Mouse (Mus musculus): ENCODE results near the gene Atp9a. TPM values are rescaled to one million over a fixed set of nuclear protein-coding genes. Genes with fewer than 3 reads are reported as not detected.

Gene Atp9a
- polyA plus RNA-seq, 1 experiment from 2014 or later: 1.8 TPM

DNA sequence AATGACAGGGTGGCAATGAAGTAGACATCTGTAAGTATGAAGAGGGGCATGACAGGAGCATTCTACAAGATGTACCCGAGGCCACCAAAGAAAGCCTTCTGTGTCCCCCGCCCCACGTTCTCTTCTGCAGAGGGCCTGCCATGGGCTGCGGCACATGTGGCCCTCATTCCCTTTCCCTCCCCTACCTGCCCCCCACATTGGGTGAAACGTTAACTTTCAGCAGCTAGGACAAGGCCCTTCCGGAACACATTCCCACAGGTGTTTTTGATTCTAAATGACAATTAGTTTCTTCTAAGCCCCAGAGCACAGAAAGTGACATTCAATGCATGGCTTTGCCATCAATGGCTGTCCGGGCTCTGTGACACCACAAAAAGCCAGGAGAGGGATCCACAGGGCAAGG lies 107.3 kb downstream of the Atp9a start:
- WGBS (ENCODE audit: insufficient replicate concordance): 78% methylated on average over 7 of the region's 7 CpGs

DNA sequence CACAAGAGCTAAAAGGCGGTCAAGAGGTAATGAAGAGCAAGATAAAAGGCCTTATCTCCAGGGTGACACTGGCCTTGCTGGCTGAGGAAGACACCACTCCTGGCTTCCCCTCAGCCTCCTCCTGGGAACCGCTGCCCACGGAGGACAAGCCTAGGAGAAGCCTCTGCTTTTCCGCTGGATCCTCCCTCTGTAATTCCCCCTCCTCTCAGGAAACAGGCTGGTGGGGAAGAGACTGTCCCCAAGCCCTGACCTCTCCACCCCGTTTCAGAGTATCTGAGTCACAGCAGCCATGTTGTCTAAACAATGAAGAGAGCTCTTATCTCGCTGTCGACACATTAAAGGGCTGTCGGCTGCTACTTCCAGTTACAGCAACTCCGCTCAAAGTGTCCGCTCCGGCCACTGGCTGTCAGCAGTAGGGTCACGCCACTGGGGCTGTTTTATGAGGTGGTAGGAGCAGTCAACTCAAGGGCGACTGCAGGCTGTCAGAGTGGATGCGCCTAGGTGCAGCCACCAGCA lies 108.8 kb downstream of the Atp9a start:
- H3K4me2 ChIP-seq: peak overlapping the region; percentile 48
- ATAC-seq (ENCODE audit: low read depth) (peak; percentile 73), DNase-seq (peak; percentile 23)
- WGBS (ENCODE audit: insufficient replicate concordance): 7% methylated on average over 14 of the region's 14 CpGs
- peaks cover 15% of the 10 kb centered on the region for H3K4me1 ChIP-seq (replicated peaks)
- H3K4me3 ChIP-seq (replicated peaks): peak overlapping the region; percentile 26; the same call in 1 of the 2 replicates
- H3K27ac ChIP-seq: no peak overlapping the region
- H3K9me3 ChIP-seq (replicated peaks): no peaks in the 10 kb centered on the region
- H3K9ac ChIP-seq: peak overlapping the region; percentile 17; the same call in 1 of the 2 replicates
- H3K36me3 ChIP-seq: no peaks in the 10 kb centered on the region
- H3K27me3 ChIP-seq: peaks cover 40% of the 10 kb centered on the region

More for the DNA sequence above, 107.3 kb downstream of the Atp9a start:
- Histone ChIP-seq H3K27me3 (peaks cover 40% of the 10 kb centered on the region), H3K36me3 (no peaks in the 10 kb centered on the region), H3K4me1 (replicated peaks) (peaks cover 15% of the 10 kb centered on the region), H3K4me2 (no peak overlapping the region), H3K9me3 (replicated peaks) (no peaks in the 10 kb centered on the region), H3K4me3 (replicated peaks) (no peak overlapping the region), H3K9ac (no peak overlapping the region), H3K27ac (no peak overlapping the region)
- ATAC-seq (ENCODE audit: low read depth) (no peak), DNase-seq (no peak)

DNA sequence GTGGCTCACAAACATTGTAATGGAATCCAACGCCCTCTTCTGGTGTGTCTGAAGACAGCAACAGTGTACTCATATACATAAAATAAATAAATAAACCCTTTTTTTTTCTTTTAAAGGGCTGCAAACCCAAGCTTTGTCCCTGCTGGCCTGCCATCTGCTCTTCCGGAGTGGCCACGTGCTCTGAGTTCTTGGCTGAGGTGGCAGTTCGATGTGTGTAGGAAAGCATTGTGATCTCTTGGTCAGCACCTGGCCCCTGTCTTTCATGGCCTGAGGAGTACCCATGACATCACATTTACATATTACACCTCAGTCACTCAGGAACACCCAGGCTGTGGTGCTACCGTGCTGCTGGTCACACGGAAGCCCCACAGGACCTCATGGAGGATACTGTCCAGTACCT lies 109.7 kb downstream of the Atp9a start:
- ATAC-seq (ENCODE audit: low read depth) (no peak), DNase-seq (no peak)
- Histone ChIP-seq H3K4me2 (peak overlapping the region; percentile 48; the same call in 1 of the 2 replicates), H3K9ac (no peak overlapping the region), H3K27ac (no peak overlapping the region), H3K36me3 (no peaks in the 10 kb centered on the region), H3K4me1 (replicated peaks) (peaks cover 15% of the 10 kb centered on the region), H3K4me3 (replicated peaks) (no peak overlapping the region), H3K9me3 (replicated peaks) (no peaks in the 10 kb centered on the region), H3K27me3 (peaks cover 37% of the 10 kb centered on the region)
- WGBS (ENCODE audit: insufficient replicate concordance): 77% methylated on average over 6 of the region's 6 CpGs

DNA sequence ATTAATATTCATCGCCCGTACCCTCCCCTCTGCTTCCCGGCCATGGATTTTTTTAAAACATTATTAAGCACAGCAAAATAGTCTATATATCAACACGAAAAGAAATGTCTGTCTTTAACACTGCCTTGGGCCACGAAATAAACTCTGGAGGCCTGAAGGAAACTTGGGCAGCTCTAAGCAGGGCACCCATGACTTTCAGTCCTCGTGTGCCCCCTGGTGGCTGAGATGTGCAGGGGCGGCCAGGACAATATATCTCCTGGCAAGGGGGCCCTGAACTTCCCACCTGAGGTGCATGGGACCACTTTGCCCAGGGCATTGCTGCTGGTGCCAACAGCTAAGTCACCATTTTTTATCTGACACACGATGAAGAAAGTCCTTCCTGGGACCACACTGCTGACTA lies 113.4 kb downstream of the Atp9a start:
- 24% methylated on average over 8 of the region's 8 CpGs for WGBS (ENCODE audit: insufficient replicate concordance)
- Histone ChIP-seq H3K4me3 (replicated peaks) (no peak overlapping the region), H3K27me3 (peaks cover 14% of the 10 kb centered on the region), H3K27ac (no peak overlapping the region), H3K4me2 (no peak overlapping the region), H3K4me1 (replicated peaks) (peaks cover 13% of the 10 kb centered on the region), H3K9me3 (replicated peaks) (peaks cover 1% of the 10 kb centered on the region; the same call in 1 of the 2 replicates), H3K9ac (no peak overlapping the region), H3K36me3 (no peaks in the 10 kb centered on the region)
- ATAC-seq (ENCODE audit: low read depth) (no peak), DNase-seq (peak; percentile 43)

- Histone ChIP-seq H3K36me3 (no peaks in the 10 kb centered on the region), H3K9me3 (replicated peaks) (peaks cover 3% of the 10 kb centered on the region; the same call in 1 of the 2 replicates), H3K27ac (no peak overlapping the region), H3K27me3 (peaks cover 14% of the 10 kb centered on the region), H3K9ac (no peak overlapping the region), H3K4me2 (no peak overlapping the region), H3K4me1 (replicated peaks) (peaks cover 6% of the 10 kb centered on the region), H3K4me3 (replicated peaks) (no peak overlapping the region)
- 55% methylated on average over 20 of the region's 20 CpGs for WGBS (ENCODE audit: insufficient replicate concordance)
- ATAC-seq (ENCODE audit: low read depth): no peak
- no peak for DNase-seq
Observed at GRCm38 (mm10) chr2:168627829-168628770, 114.1 kb downstream of the Atp9a start.

DNA sequence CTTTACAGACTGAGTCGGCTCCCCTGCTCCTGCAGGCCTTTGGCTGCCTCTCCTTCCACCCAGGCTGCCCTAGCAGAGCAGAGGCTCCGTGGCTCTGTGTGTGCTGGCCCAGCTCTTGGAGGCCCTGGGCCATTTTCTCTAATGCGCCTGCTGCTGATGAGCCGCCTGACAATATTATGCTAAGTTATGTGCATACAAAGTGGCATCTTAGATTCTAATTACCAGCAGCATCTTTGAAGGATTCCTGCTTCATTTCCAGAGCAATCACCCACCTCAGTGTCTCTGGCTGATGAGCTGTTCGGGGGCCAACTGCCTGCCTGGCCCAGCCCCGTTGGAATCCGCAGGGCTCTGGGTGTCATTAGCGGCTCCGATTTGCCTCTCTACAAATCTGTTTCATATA lies 115.8 kb downstream of the Atp9a start:
- 82% methylated on average over 9 of the region's 9 CpGs for WGBS (ENCODE audit: insufficient replicate concordance)
- DNase-seq: no peak
- Histone ChIP-seq H3K9me3 (replicated peaks) (peaks cover 3% of the 10 kb centered on the region; the same call in 1 of the 2 replicates), H3K4me2 (no peak overlapping the region), H3K4me1 (replicated peaks) (no peaks in the 10 kb centered on the region), H3K36me3 (no peaks in the 10 kb centered on the region), H3K9ac (no peak overlapping the region), H3K27ac (no peak overlapping the region), H3K27me3 (peaks cover 14% of the 10 kb centered on the region), H3K4me3 (replicated peaks) (no peak overlapping the region)
- ATAC-seq (ENCODE audit: low read depth): no peak

DNA sequence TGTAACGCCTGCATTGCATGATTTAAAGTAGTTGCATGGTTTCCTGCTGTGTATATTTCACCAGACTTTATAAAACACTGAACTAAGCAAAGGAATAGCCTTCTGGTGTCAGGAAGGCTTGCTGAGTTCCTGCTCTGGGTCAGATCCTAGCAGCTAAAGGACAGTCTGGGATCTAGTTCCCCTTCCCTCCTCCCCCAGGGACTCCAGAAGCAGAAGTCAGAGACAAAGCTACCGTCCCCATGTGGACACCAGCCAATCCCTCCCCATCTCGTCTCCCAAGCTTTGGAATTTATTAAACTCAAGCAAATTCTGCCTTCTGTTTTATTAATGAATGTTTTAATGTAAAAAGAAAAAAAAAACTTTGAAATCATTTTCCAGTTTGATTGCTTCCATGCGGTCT lies 117.1 kb downstream of the Atp9a start:
- H3K9me3 ChIP-seq (replicated peaks): peaks cover 3% of the 10 kb centered on the region; the same call in 1 of the 2 replicates
- peaks cover 8% of the 10 kb centered on the region; the same call in 1 of the 2 replicates for H3K27me3 ChIP-seq
- no peak overlapping the region for H3K4me3 ChIP-seq (replicated peaks)
- H3K27ac ChIP-seq: no peak overlapping the region
- no peak overlapping the region for H3K9ac ChIP-seq
- 47% methylated on average over 4 of the region's 4 CpGs for WGBS (ENCODE audit: insufficient replicate concordance)
- ATAC-seq (ENCODE audit: low read depth) (no peak), DNase-seq (no peak)
- H3K36me3 ChIP-seq: no peaks in the 10 kb centered on the region
- no peak overlapping the region for H3K4me2 ChIP-seq
- H3K4me1 ChIP-seq (replicated peaks): no peaks in the 10 kb centered on the region

DNA sequence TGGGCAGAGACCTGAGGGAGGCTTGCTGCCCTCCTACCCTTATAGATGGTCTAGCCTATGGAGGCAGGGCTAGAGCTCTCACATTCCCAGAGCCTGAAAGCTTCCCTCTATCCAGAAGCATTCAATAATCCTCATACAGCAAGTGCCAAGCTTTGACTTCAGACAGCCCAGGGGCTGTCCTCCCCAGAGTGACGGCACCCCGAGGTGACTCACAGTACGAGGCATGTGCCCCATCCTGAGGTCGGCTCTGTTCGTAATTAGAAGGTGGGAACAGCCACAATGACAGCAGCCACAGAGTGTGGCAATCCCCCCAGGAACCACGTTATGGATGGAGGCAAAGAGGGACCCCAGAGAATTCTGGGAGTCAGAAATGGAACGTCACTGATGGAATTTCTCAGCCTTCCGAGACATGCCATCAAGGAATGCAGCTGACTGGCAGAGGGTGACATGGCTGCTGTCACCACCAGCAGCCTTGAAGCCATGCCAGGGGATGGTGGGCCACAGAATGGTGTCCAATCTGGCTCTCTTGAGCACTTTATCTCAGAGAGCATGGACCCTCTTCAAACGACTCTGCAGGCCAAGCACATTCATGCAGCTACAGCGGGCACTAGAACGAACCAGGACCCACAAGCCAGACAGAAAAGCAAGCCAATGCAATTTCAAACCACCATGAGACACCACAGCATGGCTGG lies 121.0 kb downstream of the Atp9a start:
- WGBS (ENCODE audit: insufficient replicate concordance): 73% methylated on average over 11 of the region's 11 CpGs
- H3K4me2 ChIP-seq: no peak overlapping the region
- no peak overlapping the region for H3K4me3 ChIP-seq (replicated peaks)
- no peak for ATAC-seq (ENCODE audit: low read depth)
- H3K27ac ChIP-seq: no peak overlapping the region
- H3K9me3 ChIP-seq (replicated peaks): peaks cover 3% of the 10 kb centered on the region; the same call in 1 of the 2 replicates
- no peaks in the 10 kb centered on the region for H3K4me1 ChIP-seq (replicated peaks)
- no peak for DNase-seq
- no peaks in the 10 kb centered on the region for H3K27me3 ChIP-seq
- no peaks in the 10 kb centered on the region for H3K36me3 ChIP-seq
- H3K9ac ChIP-seq: no peak overlapping the region

DNA sequence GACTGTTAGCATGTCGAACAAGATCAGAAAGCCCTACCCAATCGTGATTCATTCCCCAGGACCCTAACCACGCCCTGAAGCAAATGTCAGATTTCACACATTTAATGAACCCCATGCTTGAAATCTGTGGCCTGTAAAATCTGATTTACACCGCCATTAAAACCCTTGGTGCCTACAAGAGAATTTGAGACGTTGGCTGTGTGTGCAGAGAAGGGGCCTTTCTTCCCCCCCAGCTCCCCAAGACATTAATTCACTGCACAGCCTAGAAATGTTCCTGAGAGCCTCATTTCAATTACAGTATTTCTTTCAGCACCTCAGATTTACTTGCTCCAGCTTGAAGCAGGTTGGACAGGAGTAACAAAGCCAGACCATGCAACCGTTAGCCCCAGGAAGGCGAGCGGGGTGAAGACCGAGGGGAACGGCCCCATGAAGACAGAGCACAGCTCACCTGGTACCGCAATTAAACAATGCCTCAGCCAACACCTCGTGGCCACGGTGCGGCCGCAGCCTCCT lies 123.9 kb downstream of the Atp9a start:
- Histone ChIP-seq H3K9ac (no peak overlapping the region), H3K4me2 (no peak overlapping the region), H3K4me1 (replicated peaks) (no peaks in the 10 kb centered on the region), H3K27me3 (no peaks in the 10 kb centered on the region), H3K4me3 (replicated peaks) (no peak overlapping the region), H3K27ac (no peak overlapping the region), H3K36me3 (no peaks in the 10 kb centered on the region), H3K9me3 (replicated peaks) (no peaks in the 10 kb centered on the region)
- ATAC-seq (ENCODE audit: low read depth) (no peak), DNase-seq (no peak)
- 67% methylated on average over 15 of the region's 15 CpGs for WGBS (ENCODE audit: insufficient replicate concordance)

- Histone ChIP-seq H3K27ac (no peak overlapping the region), H3K4me3 (replicated peaks) (no peak overlapping the region), H3K9ac (no peak overlapping the region), H3K9me3 (replicated peaks) (no peaks in the 10 kb centered on the region), H3K4me1 (replicated peaks) (no peaks in the 10 kb centered on the region), H3K27me3 (no peaks in the 10 kb centered on the region), H3K4me2 (no peak overlapping the region), H3K36me3 (no peaks in the 10 kb centered on the region)
- DNase-seq: no peak
- 82% methylated on average over 3 of the region's 3 CpGs for WGBS (ENCODE audit: insufficient replicate concordance)
- ATAC-seq (ENCODE audit: low read depth): no peak
Observed at GRCm38 (mm10) chr2:168615160-168615559, 127.0 kb downstream of the Atp9a start.

Measured in liver, embryonic 13.5 days (tissue).